Mouse (Mus musculus): ENCODE measurements around the gene Gnb1l. TPM values are rescaled to one million over a fixed set of nuclear protein-coding genes. Genes with fewer than 3 reads are reported as not detected.

The Gnb1l gene
- total and polyA plus RNA-seq, 2 experiments from 2014 or later = 9.6 to 18.0 TPM

DNA sequence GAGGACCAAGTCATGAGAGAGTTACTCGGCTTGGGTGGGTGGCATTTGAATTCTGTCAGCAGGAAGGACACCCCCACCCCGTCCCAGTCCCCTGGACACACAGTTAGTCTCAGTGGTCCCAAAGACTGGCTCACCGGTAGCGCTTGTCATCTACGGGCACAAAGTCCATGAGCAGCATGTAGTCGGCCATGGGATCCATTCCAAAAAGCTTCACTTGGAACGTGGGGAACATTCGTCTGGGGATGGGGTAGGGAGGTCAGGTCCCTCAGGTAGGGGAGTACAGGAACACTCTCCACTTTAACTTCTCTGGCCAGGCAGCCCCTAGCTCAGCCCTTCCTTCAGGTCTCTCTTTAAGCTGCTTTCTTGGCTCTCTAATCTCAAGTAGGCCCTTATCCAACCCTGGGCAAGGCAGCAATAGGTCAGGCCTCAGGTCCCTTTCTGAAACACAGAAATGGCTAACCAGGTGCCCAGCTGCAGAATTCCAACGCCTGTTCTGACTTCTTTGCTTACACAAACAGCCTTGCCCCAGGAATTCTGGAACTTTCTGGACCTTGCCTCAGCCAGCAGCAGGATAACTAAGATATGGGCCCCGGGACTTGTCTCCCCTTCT lies 86.5 kb downstream of the Gnb1l start:
- H3K9ac ChIP-seq (replicated peaks; ENCODE audit: low read length) = no peak overlapping the region
- H3K27me3 ChIP-seq (ENCODE audit: insufficient read depth, low read length) = peaks cover 88% of the 10 kb centered on the region
- H3K4me2 ChIP-seq (ENCODE audit: low read depth, low read length) = no peak overlapping the region
- H3K36me3 ChIP-seq (ENCODE audit: insufficient read depth, low read length) = no peaks in the 10 kb centered on the region
- H3K9me3 ChIP-seq (ENCODE audit: low read length) = no peaks in the 10 kb centered on the region
- H3K4me3 ChIP-seq (ENCODE audit: low read length) = no peak overlapping the region
- no peak overlapping the region for H3K27ac ChIP-seq
- DNase-seq (ENCODE audit: low spot score) (no peak), ATAC-seq (no peak)
- TF ChIP-seq CTCF (IDR thresholded peaks at IDR 0.05; ENCODE audit: low read depth) = no peak
- WGBS = 25% methylated on average over 10 of the region's 10 CpGs
- H3K4me1 ChIP-seq (ENCODE audit: insufficient read depth, low read length) = no peaks in the 10 kb centered on the region

DNA sequence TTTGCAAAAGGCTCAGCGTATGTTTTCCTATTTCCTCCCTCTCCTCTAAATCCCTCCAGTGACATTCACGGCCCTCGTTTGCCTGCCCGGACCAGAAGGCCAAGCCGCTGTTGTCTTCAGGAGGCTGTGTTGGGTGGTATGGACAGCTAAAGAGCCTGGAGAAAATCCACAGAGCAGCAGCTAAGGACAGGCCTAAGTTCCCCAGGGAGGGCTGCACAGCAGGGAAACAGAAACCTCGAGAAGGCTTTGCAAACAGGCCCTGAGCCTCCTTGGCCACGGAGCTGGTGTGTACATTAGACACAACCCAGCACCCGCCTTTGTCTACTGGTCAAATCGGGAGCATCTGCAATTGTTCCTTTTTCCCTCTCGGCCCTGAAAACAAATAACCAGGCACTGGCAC lies 87.2 kb downstream of the Gnb1l start:
- no peak overlapping the region for H3K27ac ChIP-seq
- no peak for TF ChIP-seq CTCF (IDR thresholded peaks at IDR 0.05; ENCODE audit: low read depth)
- WGBS = 17% methylated on average over 10 of the region's 10 CpGs
- H3K4me1 ChIP-seq (ENCODE audit: insufficient read depth, low read length) = no peaks in the 10 kb centered on the region
- H3K4me2 ChIP-seq (ENCODE audit: low read depth, low read length) = peak overlapping the region; percentile 58
- ATAC-seq = no peak
- no peak overlapping the region for H3K9ac ChIP-seq (replicated peaks; ENCODE audit: low read length)
- H3K27me3 ChIP-seq (ENCODE audit: insufficient read depth, low read length) = peaks cover 86% of the 10 kb centered on the region
- DNase-seq (ENCODE audit: low spot score) = no peak
- no peaks in the 10 kb centered on the region for H3K36me3 ChIP-seq (ENCODE audit: insufficient read depth, low read length)
- H3K4me3 ChIP-seq (ENCODE audit: low read length) = no peak overlapping the region
- no peaks in the 10 kb centered on the region for H3K9me3 ChIP-seq (ENCODE audit: low read length)

DNA sequence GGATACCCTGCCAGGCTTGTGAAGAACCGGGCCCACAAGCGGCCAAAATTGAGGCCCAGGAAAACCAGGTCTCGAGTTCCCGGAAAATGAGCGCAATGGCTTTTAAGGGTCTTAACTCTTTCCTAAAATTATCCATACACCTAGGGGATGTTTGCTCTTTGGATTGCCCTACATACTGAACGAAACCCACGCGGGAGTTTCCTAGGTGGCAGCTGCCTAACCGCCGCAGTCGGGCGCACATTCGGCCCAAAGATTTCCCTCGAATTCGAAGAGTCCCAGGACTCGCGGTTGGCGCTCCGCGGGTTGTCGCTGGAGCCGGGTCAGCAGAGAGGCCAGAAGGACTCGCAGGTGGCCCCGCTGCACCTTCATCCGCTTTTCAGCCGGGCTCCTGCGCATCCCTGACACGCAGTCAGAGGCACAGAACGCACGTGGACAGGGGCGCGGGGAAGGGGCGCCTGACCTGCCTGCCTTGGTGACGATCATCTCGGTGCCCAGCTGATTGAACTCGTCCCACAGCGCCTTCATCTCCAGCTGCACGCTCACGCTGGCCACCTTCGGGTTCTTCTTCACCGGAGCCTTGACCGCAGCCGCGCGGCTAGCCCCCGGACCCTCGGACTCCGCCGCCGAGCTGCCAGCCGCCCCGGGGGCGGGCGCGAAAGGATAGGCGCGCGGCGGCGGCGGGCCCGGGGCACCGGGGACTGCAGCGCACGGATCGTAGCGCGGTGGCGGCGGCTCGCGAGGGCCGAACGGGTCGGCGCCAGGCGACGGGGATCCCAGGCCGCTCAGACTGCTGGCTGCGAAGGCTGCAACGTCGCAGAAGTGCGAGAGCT lies 87.8 kb downstream of the Gnb1l start:
- Histone ChIP-seq H3K36me3 (ENCODE audit: insufficient read depth, low read length) (no peaks in the 10 kb centered on the region), H3K4me2 (ENCODE audit: low read depth, low read length) (peak overlapping the region; percentile 58), H3K9ac (replicated peaks; ENCODE audit: low read length) (peak overlapping the region; percentile 13; the same call in 1 of the 2 replicates), H3K27me3 (ENCODE audit: insufficient read depth, low read length) (peaks cover 86% of the 10 kb centered on the region), H3K9me3 (ENCODE audit: low read length) (no peaks in the 10 kb centered on the region), H3K27ac (no peak overlapping the region), H3K4me3 (ENCODE audit: low read length) (peak overlapping the region; percentile 35), H3K4me1 (ENCODE audit: insufficient read depth, low read length) (peaks cover 3% of the 10 kb centered on the region; the same call in 1 of the 2 replicates)
- 4% methylated on average over 83 of the region's 83 CpGs for WGBS
- ATAC-seq (no peak), DNase-seq (ENCODE audit: low spot score) (no peak)
- TF ChIP-seq CTCF (IDR thresholded peaks at IDR 0.05; ENCODE audit: low read depth) = no peak

GRCm38 (mm10) chr16:18586906-18587546 lies 88.5 kb downstream of the Gnb1l start:
- Histone ChIP-seq H3K9me3 (ENCODE audit: low read length) (no peaks in the 10 kb centered on the region), H3K27ac (no peak overlapping the region), H3K4me3 (ENCODE audit: low read length) (peak overlapping the region; percentile 35), H3K9ac (replicated peaks; ENCODE audit: low read length) (peak overlapping the region; percentile 13; the same call in 1 of the 2 replicates), H3K4me1 (ENCODE audit: insufficient read depth, low read length) (peaks cover 4% of the 10 kb centered on the region; the same call in 1 of the 2 replicates), H3K4me2 (ENCODE audit: low read depth, low read length) (peak overlapping the region; percentile 58), H3K36me3 (ENCODE audit: insufficient read depth, low read length) (no peaks in the 10 kb centered on the region), H3K27me3 (ENCODE audit: insufficient read depth, low read length) (peaks cover 88% of the 10 kb centered on the region)
- DNase-seq (ENCODE audit: low spot score) (no peak), ATAC-seq (no peak)
- TF ChIP-seq CTCF (IDR thresholded peaks at IDR 0.05; ENCODE audit: low read depth) = no peak
- WGBS = under 1% methylated on average over 18 of the region's 62 CpGs

GRCm38 (mm10) chr16:18587847-18588737 lies 89.6 kb downstream of the Gnb1l start:
- peak overlapping the region; percentile 3; the same call in 1 of the 2 replicates for H3K4me2 ChIP-seq (ENCODE audit: low read depth, low read length)
- H3K9ac ChIP-seq (replicated peaks; ENCODE audit: low read length) = no peak overlapping the region
- H3K4me1 ChIP-seq (ENCODE audit: insufficient read depth, low read length) = peaks cover 4% of the 10 kb centered on the region; the same call in 1 of the 2 replicates

DNA sequence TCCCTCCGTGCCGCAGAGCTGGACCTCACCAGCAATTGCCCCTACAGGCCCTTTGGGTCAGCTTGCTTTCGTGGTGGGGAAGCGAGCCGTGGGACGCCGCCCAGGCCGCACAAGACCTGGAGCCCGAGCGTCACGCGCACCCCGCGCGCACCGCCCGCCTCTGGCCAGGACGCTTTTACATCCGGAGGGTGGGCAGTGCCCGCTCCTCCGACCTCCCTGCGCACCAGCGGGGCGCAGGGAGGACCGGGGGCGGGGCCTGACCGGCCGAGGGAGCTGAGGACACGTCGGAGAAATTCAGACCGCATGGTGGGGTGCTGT lies 90.2 kb downstream of the Gnb1l start:
- H3K4me2 ChIP-seq (ENCODE audit: low read depth, low read length) = no peak overlapping the region
- H3K36me3 ChIP-seq (ENCODE audit: insufficient read depth, low read length) = no peaks in the 10 kb centered on the region
- H3K4me3 ChIP-seq (ENCODE audit: low read length) = no peak overlapping the region
- no peak overlapping the region for H3K27ac ChIP-seq
- no peak for ATAC-seq
- no peak for TF ChIP-seq CTCF (IDR thresholded peaks at IDR 0.05; ENCODE audit: low read depth)
- DNase-seq (ENCODE audit: low spot score) = no peak
- peaks cover 77% of the 10 kb centered on the region for H3K27me3 ChIP-seq (ENCODE audit: insufficient read depth, low read length)
- H3K9ac ChIP-seq (replicated peaks; ENCODE audit: low read length) = no peak overlapping the region
- peaks cover 4% of the 10 kb centered on the region; the same call in 1 of the 2 replicates for H3K4me1 ChIP-seq (ENCODE audit: insufficient read depth, low read length)
- WGBS = 8% methylated on average over 31 of the region's 31 CpGs
- no peaks in the 10 kb centered on the region for H3K9me3 ChIP-seq (ENCODE audit: low read length)

More at GRCm38 (mm10) chr16:18587847-18588737, 89.6 kb downstream of the Gnb1l start:
- Histone ChIP-seq H3K4me3 (ENCODE audit: low read length) (0 out of 2 replicates have a peak overlapping the region, but pooled peaks have one; percentile 11), H3K9me3 (ENCODE audit: low read length) (no peaks in the 10 kb centered on the region), H3K36me3 (ENCODE audit: insufficient read depth, low read length) (no peaks in the 10 kb centered on the region), H3K27ac (no peak overlapping the region), H3K27me3 (ENCODE audit: insufficient read depth, low read length) (peaks cover 79% of the 10 kb centered on the region)
- DNase-seq (ENCODE audit: low spot score) (no peak), ATAC-seq (no peak)
- 2% methylated on average over 45 of the region's 57 CpGs for WGBS
- no peak for TF ChIP-seq CTCF (IDR thresholded peaks at IDR 0.05; ENCODE audit: low read depth)
